In genomic region chr16:94070920-94071319, GRCm38 (mm10) we compare ENCODE assay signal across 29 mouse cellular contexts. TPM values are rescaled to one million over a fixed set of nuclear protein-coding genes. Genes with fewer than 3 reads are reported as not detected.
A peak's percentile ranks its signal among the peaks of the same experiment; 100 is the strongest.
DNase-seq lines count a peak whose midpoint lies in the region; ATAC-seq and TF ChIP-seq lines count a peak whose summit lies in the region.
"Had no signal": no experiment of that assay in that cellular context is flagged by ENCODE, and none has a peak within 500 bp of the region (broad histone marks: within the 10 kb centered on the region; RNA-seq: fewer than 3 reads in every experiment).

No protein-coding gene starts in this region.

- H3K9ac ChIP-seq in forebrain, postnatal 0 days, result no peak overlapping the region
- no peak overlapping the region for H3K9ac ChIP-seq in forebrain, embryonic 12.5 days
- no peak overlapping the region for H3K9ac ChIP-seq in midbrain, embryonic 11.5 days (ENCODE audit: low read length)
- H3K9ac ChIP-seq in midbrain, postnatal 0 days (replicated peaks; ENCODE audit: low read length, poor library complexity, severe bottlenecking), result no peak overlapping the region
- no peak overlapping the region for H3K9ac ChIP-seq in midbrain, embryonic 13.5 days (replicated peaks)
- H3K9ac ChIP-seq: embryonic facial prominence, embryonic 13.5 days; heart, embryonic 15.5 days; hindbrain, embryonic 14.5 days had no signal

- TF ChIP-seq CTCF in forebrain, postnatal 0 days (IDR thresholded peaks at IDR 0.05; ENCODE audit: low read depth), result no peak
- TF ChIP-seq CTCF in midbrain, postnatal 0 days (IDR thresholded peaks at IDR 0.05), result no peak

- no peak overlapping the region for H3K4me3 ChIP-seq in forebrain, postnatal 0 days (ENCODE audit: low read depth, low read length)
- no peak overlapping the region for H3K4me3 ChIP-seq in forebrain, embryonic 12.5 days (replicated peaks)
- H3K4me3 ChIP-seq in midbrain, embryonic 11.5 days (ENCODE audit: low read depth, low read length), result no peak overlapping the region
- no peak overlapping the region for H3K4me3 ChIP-seq in midbrain, postnatal 0 days (ENCODE audit: low read depth, low read length)
- no peak overlapping the region for H3K4me3 ChIP-seq in midbrain, embryonic 13.5 days (replicated peaks)
- H3K4me3 ChIP-seq: embryonic facial prominence, embryonic 10.5 days; embryonic facial prominence, embryonic 13.5 days; erythroblast, embryonic 14.5 days; heart, embryonic 12.5 days; heart, embryonic 15.5 days; hindbrain, embryonic 10.5 days had no signal

- ATAC-seq in forebrain, postnatal 0 days, result peak; percentile 64
- ATAC-seq in forebrain, embryonic 12.5 days (ENCODE audit: low FRiP score), result no peak
- ATAC-seq in midbrain, embryonic 11.5 days (ENCODE audit: low FRiP score), result peak; percentile 24; the same call in 1 of the 2 replicates
- ATAC-seq in midbrain, postnatal 0 days (ENCODE audit: low FRiP score), result no peak
- ATAC-seq in midbrain, embryonic 13.5 days, result no peak
- ATAC-seq: CD4-positive, CD25-positive, alpha-beta regulatory T cell, adult 4 months; hindbrain, postnatal 0 days; inflammation-experienced regulatory T-cells, adult 6 months; intestine, embryonic 16.5 days had no signal

- H3K36me3 ChIP-seq in forebrain, postnatal 0 days (ENCODE audit: insufficient read depth), result no peaks in the 10 kb centered on the region
- H3K36me3 ChIP-seq in forebrain, embryonic 12.5 days (replicated peaks), result no peaks in the 10 kb centered on the region
- H3K36me3 ChIP-seq in midbrain, embryonic 11.5 days (ENCODE audit: control insufficient read depth, insufficient read depth, low read length), result no peaks in the 10 kb centered on the region
- no peaks in the 10 kb centered on the region for H3K36me3 ChIP-seq in midbrain, postnatal 0 days (ENCODE audit: insufficient read depth, low read length)
- H3K36me3 ChIP-seq in midbrain, embryonic 13.5 days, result no peaks in the 10 kb centered on the region
- H3K36me3 ChIP-seq: embryonic facial prominence, embryonic 10.5 days; embryonic facial prominence, embryonic 13.5 days; heart, embryonic 12.5 days; heart, embryonic 15.5 days; hindbrain, embryonic 10.5 days had no signal

- H3K27ac ChIP-seq in forebrain, postnatal 0 days (ENCODE audit: low read depth, low read length), result no peak overlapping the region
- H3K27ac ChIP-seq in forebrain, embryonic 12.5 days, result no peak overlapping the region
- no peak overlapping the region for H3K27ac ChIP-seq in midbrain, embryonic 11.5 days (ENCODE audit: low read depth, low read length)
- no peak overlapping the region for H3K27ac ChIP-seq in midbrain, postnatal 0 days (ENCODE audit: low read depth, low read length)
- H3K27ac ChIP-seq in midbrain, embryonic 13.5 days, result peak overlapping the region; percentile 19; the same call in 1 of the 2 replicates
- H3K27ac ChIP-seq: embryonic facial prominence, embryonic 10.5 days; embryonic facial prominence, embryonic 13.5 days; heart, embryonic 15.5 days; hindbrain, embryonic 10.5 days; hindbrain, embryonic 14.5 days; hindbrain, postnatal 0 days had no signal

- no peak overlapping the region for H3K4me2 ChIP-seq in forebrain, postnatal 0 days (ENCODE audit: low read depth)
- H3K4me2 ChIP-seq in forebrain, embryonic 12.5 days, result no peak overlapping the region
- H3K4me2 ChIP-seq in midbrain, embryonic 11.5 days, result no peak overlapping the region
- no peak overlapping the region for H3K4me2 ChIP-seq in midbrain, postnatal 0 days (ENCODE audit: low read depth, low read length, poor library complexity, severe bottlenecking)
- no peak overlapping the region for H3K4me2 ChIP-seq in midbrain, embryonic 13.5 days (replicated peaks)
- H3K4me2 ChIP-seq: embryonic facial prominence, embryonic 13.5 days; heart, embryonic 12.5 days; heart, embryonic 15.5 days; hindbrain, embryonic 14.5 days had no signal

- no peaks in the 10 kb centered on the region for H3K4me1 ChIP-seq in forebrain, postnatal 0 days (ENCODE audit: insufficient read depth)
- H3K4me1 ChIP-seq in forebrain, embryonic 12.5 days, result peaks cover 9% of the 10 kb centered on the region
- peaks cover 4% of the 10 kb centered on the region; the same call in 1 of the 2 replicates for H3K4me1 ChIP-seq in midbrain, embryonic 11.5 days (ENCODE audit: control insufficient read depth, insufficient read depth, low read length)
- no peaks in the 10 kb centered on the region for H3K4me1 ChIP-seq in midbrain, postnatal 0 days (ENCODE audit: insufficient read depth, low read length)
- H3K4me1 ChIP-seq in midbrain, embryonic 13.5 days (replicated peaks), result peaks cover 11% of the 10 kb centered on the region

- H3K27me3 ChIP-seq in forebrain, postnatal 0 days (ENCODE audit: insufficient read depth, low read length), result peaks cover 7% of the 10 kb centered on the region
- H3K27me3 ChIP-seq in forebrain, embryonic 12.5 days, result peaks cover 46% of the 10 kb centered on the region
- peaks cover 16% of the 10 kb centered on the region for H3K27me3 ChIP-seq in midbrain, embryonic 11.5 days (ENCODE audit: control insufficient read depth, insufficient read depth, low read length)
- peaks cover 14% of the 10 kb centered on the region for H3K27me3 ChIP-seq in midbrain, postnatal 0 days (ENCODE audit: insufficient read depth, low read length)
- H3K27me3 ChIP-seq in midbrain, embryonic 13.5 days, result peaks cover 41% of the 10 kb centered on the region

- 49% methylated on average over 9 of the region's 9 CpGs for WGBS in forebrain, postnatal 0 days
- WGBS in forebrain, embryonic 12.5 days, result 69% methylated on average over 9 of the region's 9 CpGs
- 64% methylated on average over 9 of the region's 9 CpGs for WGBS in midbrain, embryonic 11.5 days
- WGBS in midbrain, postnatal 0 days, result 44% methylated on average over 9 of the region's 9 CpGs
- WGBS in midbrain, embryonic 13.5 days, result 38% methylated on average over 9 of the region's 9 CpGs

- peak; percentile 29 for DNase-seq in forebrain, postnatal 0 days
- DNase-seq in midbrain, embryonic 11.5 days (ENCODE audit: low spot score, missing footprints), result no peak
- DNase-seq in midbrain, postnatal 0 days (ENCODE audit: low spot score), result no peak
- DNase-seq in right cerebral cortex, adult 2 months (ENCODE audit: low spot score in 2 of 2), result no peak
- DNase-seq: adrenal gland, adult 2 months; adrenal gland, postnatal 14 days; cerebellum, adult 11-12 months; cerebellum, adult 8-10 months; cerebellum, postnatal 10 days; cerebellum, postnatal 36 days; embryo, embryonic 11 days; gastrocnemius, postnatal 25 days; heart, postnatal 10 days; heart, postnatal 36 days had no signal

- H3K9me3 ChIP-seq in forebrain, postnatal 0 days (ENCODE audit: low read length), result no peaks in the 10 kb centered on the region
- H3K9me3 ChIP-seq in forebrain, embryonic 12.5 days, result peaks cover 4% of the 10 kb centered on the region; the same call in 1 of the 2 replicates
- H3K9me3 ChIP-seq in midbrain, embryonic 11.5 days (ENCODE audit: control insufficient read depth, low read length), result 0 out of 2 replicates have a peak, but pooled peaks cover 2% of the 10 kb centered on the region
- no peaks in the 10 kb centered on the region for H3K9me3 ChIP-seq in midbrain, postnatal 0 days (ENCODE audit: low read length)
- no peaks in the 10 kb centered on the region for H3K9me3 ChIP-seq in midbrain, embryonic 13.5 days
- H3K9me3 ChIP-seq: heart, embryonic 12.5 days; heart, embryonic 15.5 days had no signal

RNA-seq across cellular contexts. Expression of gene Sim2, which starts 13.8 kb away (rescaled TPM):
- 0.08 and 0.29 TPM in 2 replicates for total RNA-seq in forebrain, postnatal 0 days (2014; rRNA removed)
- 0.04 and 0.27 TPM in 2 replicates for polyA plus RNA-seq in forebrain, postnatal 0 days (2015; fragmentation: Nextera tagmentation; extraction: Ambion mirVana)
- polyA plus RNA-seq in forebrain, embryonic 12.5 days (2016; fragmentation: Nextera tagmentation; extraction: Ambion mirVana), result 1.1 and 1.8 TPM in 2 replicates
- polyA plus RNA-seq in midbrain, embryonic 11.5 days (2014; fragmentation: Nextera tagmentation; extraction: Ambion mirVana), result 1.8 and 2.3 TPM in 2 replicates
- total RNA-seq in midbrain, postnatal 0 days (2014; rRNA removed), result not detected in 2 replicates
- 0.05 and 0.10 TPM in 2 replicates for polyA plus RNA-seq in midbrain, postnatal 0 days (2015; fragmentation: Nextera tagmentation; extraction: Ambion mirVana)
- 0.24 and 0.44 TPM in 2 replicates for polyA plus RNA-seq in midbrain, embryonic 13.5 days (2015; fragmentation: Nextera tagmentation; extraction: Ambion mirVana)
- total RNA-seq: adrenal gland, adult 2 months; adrenal gland, postnatal 14 days; heart, postnatal 10 days; heart, postnatal 36 days; hindbrain, postnatal 0 days; MEL had no signal
- polyA plus RNA-seq: adrenal gland, adult 2 months; CD4-positive, CD25-positive, alpha-beta regulatory T cell, adult 4 months; cortical plate, adult 2 months; erythroblast, embryonic 14.5 days; heart, embryonic 12.5 days; hindbrain, postnatal 0 days; inflammation-experienced regulatory T-cells, adult 6 months; intestine, embryonic 16.5 days had no signal

Comparison
In these comparisons a context has a peak if more than half of its experiments do, and no peak if none do; other contexts are left out.
1. ATAC-seq: peak in forebrain, postnatal 0 days (single experiment) and midbrain, embryonic 11.5 days (single experiment); none in forebrain, embryonic 12.5 days (single experiment), midbrain, postnatal 0 days (single experiment) and midbrain, embryonic 13.5 days (single experiment).